Mouse (Mus musculus) central nervous system, embryonic 14 days (tissue): Measurements from ENCODE around the gene Layn. TPM values are rescaled to one million over a fixed set of nuclear protein-coding genes. Genes with fewer than 3 reads are reported as not detected.

ENCODE experiments used
- polyA plus RNA-seq: library from polyadenylated mRNA; depleted of rRNA; stranded (reverse); fragments of >200 nt; gene quantifications from 2 replicates; pipeline ENCODE4 v1.2.3, GENCODE M21; 2012; rRNA removed

Gene Layn
- polyA plus RNA-seq = 1.00 and 1.6 TPM in 2 replicates

DNA sequence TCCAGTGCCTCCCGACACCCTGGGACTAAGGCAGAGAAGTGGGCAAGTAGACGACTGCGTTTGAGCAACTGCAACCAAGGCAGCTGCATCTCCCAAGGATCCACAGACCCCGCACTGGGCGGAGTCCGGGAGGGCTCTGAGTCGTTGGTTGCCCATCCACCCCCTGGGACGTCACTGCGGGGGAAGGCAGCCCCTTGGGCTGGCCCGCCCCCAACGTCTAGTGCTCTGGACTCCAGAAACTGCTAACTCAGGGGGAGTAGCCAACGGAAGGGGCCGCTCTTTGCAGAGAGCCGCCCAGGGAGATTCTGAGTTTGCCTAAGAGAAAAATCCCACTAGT lies at the start of gene Layn:
Gene Layn (minus strand): TSS at position 116 of the 337 bp plus-strand sequence.

DNA sequence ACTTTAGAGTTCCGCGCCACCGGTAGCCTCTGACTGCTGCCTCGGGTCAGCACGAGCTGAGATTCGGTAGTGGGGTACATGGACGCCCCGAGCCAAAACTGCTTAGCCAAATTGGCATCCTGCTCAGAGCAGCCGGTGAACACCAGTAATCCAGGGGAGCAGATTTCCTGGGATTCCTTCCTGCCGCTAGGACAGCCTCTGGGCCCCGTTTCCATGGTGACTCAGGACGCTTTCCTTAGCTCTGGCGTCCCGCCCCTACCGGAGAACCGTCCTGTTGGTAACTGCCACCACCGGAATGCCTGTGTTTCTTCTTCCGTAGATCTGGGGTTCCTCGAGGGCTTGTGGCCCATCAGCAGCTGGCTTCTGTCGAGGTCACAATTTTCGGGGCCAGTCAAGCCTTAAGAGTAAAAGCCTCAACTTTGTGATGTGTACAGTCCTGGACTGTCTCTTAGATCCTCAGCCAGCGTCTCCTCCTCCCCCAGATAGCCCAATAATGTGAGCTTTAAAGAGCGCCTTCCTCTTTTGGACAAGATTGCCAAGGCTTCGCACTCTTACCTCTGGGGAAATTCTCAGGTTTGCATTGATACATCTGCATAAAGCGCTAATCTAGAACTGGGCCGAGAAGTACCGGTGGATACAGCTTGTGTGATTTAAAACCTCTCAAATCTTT lies 25.0 kb upstream of the Layn start, which contains the start of gene 4833427G06Rik:
Gene 4833427G06Rik (minus strand): TSS at position 323 of the 670 bp plus-strand sequence.

DNA sequence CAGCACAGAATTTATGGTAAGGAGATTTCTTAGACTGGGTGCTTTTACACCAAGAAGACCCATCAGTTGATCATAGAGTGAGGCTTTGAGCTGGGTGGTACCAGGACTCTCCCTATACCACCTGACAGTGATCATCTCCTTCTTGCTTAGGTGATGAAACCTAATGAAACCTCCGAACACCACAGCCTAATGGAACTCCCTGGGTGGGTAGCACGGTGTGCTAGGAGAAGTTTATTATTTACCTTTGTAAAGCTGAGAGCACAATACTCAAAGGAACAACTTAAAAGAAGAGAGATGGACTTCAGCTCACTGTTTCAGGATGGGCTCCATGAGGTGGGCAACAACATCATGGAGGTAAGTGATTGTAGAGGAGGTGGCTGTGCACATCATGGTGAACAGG lies 16.3 kb downstream of the Layn start, which contains the start of gene Btg4:
Gene Btg4 (plus strand): TSS at position 301 of the 400 bp plus-strand sequence.

DNA sequence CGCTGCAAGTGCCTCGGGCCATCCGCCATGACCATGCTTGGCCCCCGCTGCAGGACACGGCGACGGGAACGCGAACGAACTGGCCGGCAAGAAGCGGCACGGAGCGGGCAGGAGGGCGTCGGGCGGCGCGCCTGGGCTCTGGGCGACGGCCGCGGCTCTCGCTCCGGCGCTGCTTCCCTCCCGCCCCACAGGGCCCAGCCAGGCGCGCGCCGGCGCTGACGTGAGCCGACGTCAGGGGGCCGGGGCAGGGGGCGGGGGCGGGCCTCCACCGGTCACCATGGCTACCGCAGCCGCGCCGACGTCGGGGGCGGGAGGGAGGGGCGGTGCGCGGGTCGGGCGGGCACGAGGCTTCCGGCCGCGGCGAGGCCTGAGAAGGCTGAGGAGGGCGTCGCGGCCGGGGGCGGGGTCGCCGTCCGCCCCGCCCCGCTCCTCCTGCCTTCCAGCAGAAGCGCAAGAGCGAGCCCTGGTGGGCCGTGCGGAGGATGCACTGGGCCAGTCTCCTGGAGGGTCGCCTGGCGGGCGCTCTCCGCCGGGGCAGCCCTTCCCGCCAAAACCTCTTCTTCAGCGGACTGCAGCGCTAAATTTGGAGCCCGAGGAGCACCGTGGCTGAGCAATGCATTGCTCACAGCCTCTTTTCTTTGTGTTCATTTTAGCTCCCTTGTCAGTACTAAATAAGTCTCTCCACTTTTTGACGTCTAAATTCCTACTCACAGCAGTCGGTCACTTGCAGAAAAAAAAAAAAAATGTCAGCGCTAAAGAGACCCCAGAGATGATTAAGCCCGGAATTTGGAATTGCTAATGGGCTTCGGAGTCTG lies 67.8 kb downstream of the Layn start, which contains the start of gene Sik2:
Gene Sik2 (minus strand): TSS at position 233 of the 815 bp plus-strand sequence.

Other genes with a start within 250 kb of the Layn start
- 29.8 and 38.0 TPM in 2 replicates for gene Ppp2r1b, start 231.8 kb downstream of the Layn start, polyA plus RNA-seq
- 17.1 and 17.4 TPM in 2 replicates for gene Sik2, start 68.0 kb downstream of the Layn start, polyA plus RNA-seq
- gene Btg4, start 16.2 kb downstream of the Layn start, polyA plus RNA-seq = not detected in 2 replicates
- gene 4833427G06Rik, start 25.0 kb upstream of the Layn start, polyA plus RNA-seq = 0.69 and 1.1 TPM in 2 replicates
- 0.05 TPM in 2 replicates for gene Gm32742, start 88.4 kb upstream of the Layn start, polyA plus RNA-seq
- 0.17 and 0.21 TPM in 2 replicates for gene Pou2af1, start 136.6 kb upstream of the Layn start, polyA plus RNA-seq
- gene Colca2, start 201.5 kb upstream of the Layn start, polyA plus RNA-seq = 1.2 and 1.9 TPM in 2 replicates